In the genomic region with DNA sequence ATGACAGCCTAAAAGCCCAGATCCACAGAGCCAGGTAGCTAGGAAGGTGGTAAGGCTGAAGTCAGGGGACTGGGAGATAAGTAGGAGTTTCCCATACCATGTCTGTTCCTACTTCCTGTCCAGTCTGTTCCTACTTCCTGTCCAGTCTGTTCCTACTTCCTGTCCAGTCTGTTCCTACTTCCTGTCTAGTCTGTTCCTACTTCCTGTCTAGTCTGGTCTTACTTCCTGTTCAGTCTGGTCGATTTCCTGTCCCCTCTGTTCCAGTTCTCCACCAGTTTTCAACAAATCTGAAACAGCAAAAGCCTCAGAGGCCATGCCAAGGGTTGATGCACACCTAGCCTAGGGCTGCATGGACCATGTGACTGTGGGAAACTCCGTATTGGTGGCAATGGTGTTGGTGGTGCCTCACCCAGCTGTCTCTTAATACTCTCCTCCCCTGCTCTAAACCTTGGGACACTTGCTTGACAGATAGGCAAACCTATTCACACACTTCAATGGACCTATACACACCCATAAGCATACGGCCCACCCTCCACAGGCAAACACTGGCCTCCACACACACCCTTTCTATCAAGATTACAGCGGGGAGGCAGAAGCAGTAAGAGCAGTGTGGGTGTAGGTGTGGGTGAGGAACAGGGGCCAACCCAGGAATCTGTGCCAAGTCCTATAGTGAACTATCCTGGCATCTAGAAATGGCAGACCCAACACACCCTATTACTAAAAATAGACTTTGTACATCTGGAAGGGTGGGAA, we compare ENCODE assay signal across 20 mouse cellular contexts. TPM values are rescaled to one million over a fixed set of nuclear protein-coding genes. Genes with fewer than 3 reads are reported as not detected.
A peak's percentile ranks its signal among the peaks of the same experiment; 100 is the strongest.
DNase-seq lines count a peak whose midpoint lies in the region; ATAC-seq and TF ChIP-seq lines count a peak whose summit lies in the region.
"Had no signal": no experiment of that assay in that cellular context is flagged by ENCODE, and none has a peak within 500 bp of the region (broad histone marks: within the 10 kb centered on the region; RNA-seq: fewer than 3 reads in every experiment).

No protein-coding gene starts in this region.

- no peak for ATAC-seq in CD4-positive, CD25-positive, alpha-beta regulatory T cell, adult 4 months
- peak; percentile 45 for ATAC-seq in megakaryocyte-erythroid progenitor cell, adult 5-6 weeks (replicated peaks; ENCODE audit: low FRiP score, low TSS enrichment, poor library complexity, severe bottlenecking)
- ATAC-seq: forebrain, postnatal 0 days had no signal

- no peaks in the 10 kb centered on the region for H3K4me1 ChIP-seq in thymus, adult 2 months (replicated peaks; ENCODE audit: control insufficient read depth, insufficient read depth, low read length)

- H3K27ac ChIP-seq in thymus, adult 2 months (ENCODE audit: control insufficient read depth, insufficient read depth, low read length) = peak overlapping the region; percentile 20; the same call in 1 of the 2 replicates

- TF ChIP-seq CTCF in thymus, adult 2 months (IDR thresholded peaks at IDR 0.05; ENCODE audit: borderline replicate concordance, control insufficient read depth, extremely low read depth, insufficient read depth, low read length, poor library complexity) = no peak

- 85% methylated on average over 4 of the region's 4 CpGs for WGBS in thymus, adult 2 months

- no peak for TF ChIP-seq POLR2A in thymus, adult 2 months (IDR thresholded peaks at IDR 0.05; ENCODE audit: control insufficient read depth, extremely low read depth, insufficient read depth, low read length, poor library complexity)

- H3K36me3 ChIP-seq in thymus, adult 2 months (ENCODE audit: control insufficient read depth, insufficient read depth, low read length) = no peaks in the 10 kb centered on the region

- H3K4me3 ChIP-seq in thymus, adult 2 months (ENCODE audit: control insufficient read depth, insufficient read depth, low read length) = no peak overlapping the region

- peak; percentile 25 for DNase-seq in CD4-positive, CD25-positive, alpha-beta regulatory T cell, adult 2 months (ENCODE audit: low read depth, low spot score)
- DNase-seq in thymus, adult 2 months = no peak
- no peak for DNase-seq in thymus, postnatal 10 days (ENCODE audit: low spot score in 2 of 2)
- DNase-seq in ovary, postnatal 10 days (ENCODE audit: low spot score) = no peak
- no peak for DNase-seq in embryo, embryonic 10 days (ENCODE audit: low spot score)
- DNase-seq in c-Kit-positive CD71-positive TER-119-positive erythroid progenitor cells, embryonic 14.5 days (ENCODE audit: low spot score) = no peak
- DNase-seq: cerebellum, adult 11-12 months; forebrain, postnatal 0 days; heart, postnatal 14 days; kidney, postnatal 10 days; layer of hippocampus, postnatal 36 days; lung, postnatal 14 days; thymus, postnatal 14 days had no signal

- H3K27me3 ChIP-seq in thymus, adult 2 months (ENCODE audit: control insufficient read depth, insufficient read depth, low read length) = no peaks in the 10 kb centered on the region

RNA-seq across cellular contexts. Expression of a gene that starts 8.6 kb away (rescaled TPM):
- under 1 TPM in 1 of 2 experiments, not detected in 1; 0.30 TPM for polyA plus RNA-seq in CD4-positive, CD25-positive, alpha-beta regulatory T cell, adult 4 months (2017; shearing (Covaris generic))
- polyA plus RNA-seq in thymus, adult 2 months (2012; rRNA removed) = 220 and 270 TPM in 2 replicates
- total RNA-seq in megakaryocyte-erythroid progenitor cell, adult 5-6 weeks (2014; fragmentation: Nextera tagmentation) = 0.17 and 1.5 TPM in 2 replicates
- total RNA-seq in megakaryocyte-erythroid progenitor cell, adult 5-6 weeks (2017) = 0.27 TPM in 1 of 2 replicates, not detected in the other

RNA-seq across cellular contexts. Expression of a gene that starts 32.3 kb away (rescaled TPM):
- under 1 TPM; 0.44 to 0.97 TPM for polyA plus RNA-seq in CD4-positive, CD25-positive, alpha-beta regulatory T cell, adult 4 months (2017; shearing (Covaris generic))
- polyA plus RNA-seq in thymus, adult 2 months (2012; rRNA removed) = 197 and 219 TPM in 2 replicates
- 8.3 TPM in 1 of 2 replicates, not detected in the other for total RNA-seq in megakaryocyte-erythroid progenitor cell, adult 5-6 weeks (2014; fragmentation: Nextera tagmentation)
- 7.2 and 11.5 TPM in 2 replicates for total RNA-seq in megakaryocyte-erythroid progenitor cell, adult 5-6 weeks (2017)

RNA-seq across cellular contexts. Expression of a gene that starts 41.6 kb away (rescaled TPM):
- not detected for polyA plus RNA-seq in CD4-positive, CD25-positive, alpha-beta regulatory T cell, adult 4 months (2017; shearing (Covaris generic))
- polyA plus RNA-seq in thymus, adult 2 months (2012; rRNA removed) = 0.82 and 0.94 TPM in 2 replicates
- total RNA-seq in megakaryocyte-erythroid progenitor cell, adult 5-6 weeks (2014; fragmentation: Nextera tagmentation) = not detected in 2 replicates
- total RNA-seq in megakaryocyte-erythroid progenitor cell, adult 5-6 weeks (2017) = not detected in 2 replicates
- total RNA-seq: forebrain, postnatal 0 days; gastrocnemius, adult 8-10 months; heart, postnatal 14 days; layer of hippocampus, postnatal 36 days had no signal
- polyA plus RNA-seq: cortical plate, adult 2 months; forebrain, postnatal 0 days; limb, embryonic 11.5 days; midbrain, postnatal 0 days; neural tube, embryonic 14.5 days had no signal

RNA-seq across cellular contexts. Expression of a gene that starts 55.5 kb away (rescaled TPM):
- polyA plus RNA-seq in CD4-positive, CD25-positive, alpha-beta regulatory T cell, adult 4 months (2017; shearing (Covaris generic)) = not detected
- polyA plus RNA-seq in thymus, adult 2 months (2012; rRNA removed) = 1.7 and 1.8 TPM in 2 replicates
- not detected in 2 replicates for total RNA-seq in megakaryocyte-erythroid progenitor cell, adult 5-6 weeks (2014; fragmentation: Nextera tagmentation)
- not detected in 2 replicates for total RNA-seq in megakaryocyte-erythroid progenitor cell, adult 5-6 weeks (2017)
- total RNA-seq: gastrocnemius, adult 8-10 months; layer of hippocampus, postnatal 36 days had no signal
- polyA plus RNA-seq: cortical plate, adult 2 months; limb, embryonic 11.5 days had no signal

Comparison
In these comparisons a context has a peak if more than half of its experiments do, and no peak if none do; other contexts are left out.
1. RNA of a gene that starts 8.6 kb away (polyA plus RNA-seq): 220 to 270 TPM in thymus, adult 2 months; 0.30 TPM in CD4-positive, CD25-positive, alpha-beta regulatory T cell, adult 4 months; every median in the first group is over 100 times any median in the second.
2. RNA of a gene that starts 32.3 kb away (polyA plus RNA-seq): 197 to 219 TPM in thymus, adult 2 months; 0.44 to 0.97 TPM in CD4-positive, CD25-positive, alpha-beta regulatory T cell, adult 4 months; every median in the first group is over 100 times any median in the second.